16 mouse cellular contexts compared by ENCODE assay signal in the genomic region with DNA sequence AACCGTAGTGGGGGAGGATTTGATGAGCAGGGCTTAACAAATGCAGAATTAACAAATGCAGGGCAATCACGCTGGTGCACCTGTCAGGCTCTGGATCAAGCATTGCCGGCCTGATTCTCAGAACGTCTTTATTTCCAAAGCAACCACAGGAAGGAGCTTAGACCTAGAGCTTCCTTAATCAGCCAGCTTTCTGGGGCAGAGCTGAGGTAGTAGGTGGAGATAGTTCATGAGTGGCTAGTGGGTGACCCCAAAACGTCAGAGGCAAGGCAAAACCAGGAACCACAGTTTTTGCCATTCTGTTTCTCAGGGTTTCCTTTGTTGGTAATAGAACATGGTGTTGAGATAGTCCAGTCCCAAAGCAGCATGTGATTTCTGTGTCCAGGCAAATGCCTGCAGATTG.
DNase-seq lines count a peak whose midpoint lies in the region; ATAC-seq lines count a peak whose summit lies in the region.
"Had no signal": no experiment of that assay in that cellular context is flagged by ENCODE, and none has a peak within 500 bp of the region (broad histone marks: within the 10 kb centered on the region; RNA-seq: fewer than 3 reads in every experiment).

No protein-coding gene starts in this region.

- ATAC-seq in common myeloid progenitor, adult 5-6 weeks (replicated peaks; ENCODE audit: low read depth, poor library complexity, severe bottlenecking) = peak; percentile 86
- ATAC-seq: forebrain, postnatal 0 days had no signal

- peak; percentile 66 for DNase-seq in heart, adult 11 months
- no peak for DNase-seq in heart, adult 9 months (ENCODE audit: low spot score in 2 of 2)
- DNase-seq in retina, adult 2 months (ENCODE audit: low read depth, low spot score) = peak; percentile 29
- DNase-seq in retina, embryonic 14.5 days (ENCODE audit: low spot score) = no peak
- peak; percentile 26 for DNase-seq in naive thymus-derived CD4-positive, alpha-beta T cell, adult 2 months (ENCODE audit: low read depth)
- DNase-seq in cerebellum, postnatal 25 days = no peak
- DNase-seq in cerebellum, adult 9-11 months = no peak
- DNase-seq: adrenal gland, adult 8-10 months; cerebellum, adult 18-20 months; forebrain, postnatal 0 days; gastrocnemius, postnatal 25 days; heart, postnatal 36 days; kidney, adult 11 months; right cerebral cortex, postnatal 14 days; thymus, postnatal 25 days had no signal

Comparison
In these comparisons a context has a peak if more than half of its experiments do, and no peak if none do; other contexts are left out.
1. DNase-seq: peak in heart, adult 11 months (single experiment), retina, adult 2 months (single experiment) and naive thymus-derived CD4-positive, alpha-beta T cell, adult 2 months (single experiment); none in heart, adult 9 months (0 of 2), retina, embryonic 14.5 days (single experiment), cerebellum, postnatal 25 days (0 of 2) and cerebellum, adult 9-11 months (single experiment).